Mouse (Mus musculus) brain, adult 2 months (tissue): ENCODE data around the gene Yju2.

Source experiments
- DNase-seq: peaks from one replicate; pipeline ENCODE4 v3.0.0; 2011; ENCODE audit warnings: low read depth, low spot score

Gene Yju2

DNA sequence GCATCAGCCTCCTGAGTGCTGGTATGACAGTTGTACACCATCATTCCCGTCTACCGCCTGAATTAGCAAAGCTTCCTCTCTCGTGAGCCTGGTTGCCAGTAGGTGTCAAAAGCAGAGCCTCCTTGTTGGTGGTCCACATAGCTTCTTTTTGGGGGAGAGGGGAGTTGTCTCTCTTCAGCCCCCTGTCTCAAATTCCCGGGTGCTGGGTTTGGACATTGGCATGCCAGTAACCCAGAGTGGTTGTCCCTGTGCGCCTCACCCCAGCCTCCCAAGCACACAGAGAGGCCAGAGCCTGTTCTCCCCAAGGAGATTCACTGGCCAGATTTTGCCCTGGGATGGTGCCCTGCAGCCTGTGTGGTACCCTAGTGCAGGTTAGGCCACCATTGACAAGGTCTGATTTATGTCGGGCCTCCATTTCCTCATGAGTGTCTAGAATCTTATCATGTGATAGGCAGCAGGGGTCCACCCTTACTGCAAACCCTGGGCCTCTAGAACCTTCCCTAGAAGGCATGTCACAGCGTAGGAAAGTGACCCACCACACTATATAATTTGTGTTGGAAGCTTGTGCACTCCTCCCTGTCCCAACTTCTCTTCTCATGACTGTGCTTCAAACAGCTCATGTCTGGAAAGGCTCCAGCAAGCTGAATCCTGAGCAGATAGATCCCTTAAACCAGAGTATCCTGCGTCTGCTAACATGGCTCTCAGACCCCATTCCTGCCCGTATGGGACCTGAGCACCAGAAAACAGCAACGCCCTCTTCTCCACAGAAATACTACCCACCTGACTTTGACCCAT lies 1.2 kb downstream of the Yju2 start:
- no peak for DNase-seq

DNA sequence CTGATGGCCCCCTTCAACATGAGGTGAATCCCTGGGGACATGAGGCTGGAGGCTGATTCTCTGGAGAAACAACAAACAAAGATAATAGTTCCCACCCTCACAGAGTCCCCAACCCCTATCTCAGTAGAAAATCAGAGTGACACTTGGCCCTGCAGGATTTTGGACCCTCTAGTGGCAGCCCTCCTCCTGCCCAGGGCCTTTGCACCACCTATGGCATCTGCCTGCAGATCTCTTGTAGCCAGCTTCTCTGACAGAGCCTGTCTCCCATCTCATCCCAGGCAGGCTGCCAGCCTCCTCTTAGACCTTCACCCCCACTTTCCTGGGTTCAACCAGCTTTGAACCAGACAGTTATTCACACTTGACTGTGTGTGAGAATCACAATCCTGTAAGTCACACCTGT lies 1.9 kb downstream of the Yju2 start:
- no peak for DNase-seq

DNA sequence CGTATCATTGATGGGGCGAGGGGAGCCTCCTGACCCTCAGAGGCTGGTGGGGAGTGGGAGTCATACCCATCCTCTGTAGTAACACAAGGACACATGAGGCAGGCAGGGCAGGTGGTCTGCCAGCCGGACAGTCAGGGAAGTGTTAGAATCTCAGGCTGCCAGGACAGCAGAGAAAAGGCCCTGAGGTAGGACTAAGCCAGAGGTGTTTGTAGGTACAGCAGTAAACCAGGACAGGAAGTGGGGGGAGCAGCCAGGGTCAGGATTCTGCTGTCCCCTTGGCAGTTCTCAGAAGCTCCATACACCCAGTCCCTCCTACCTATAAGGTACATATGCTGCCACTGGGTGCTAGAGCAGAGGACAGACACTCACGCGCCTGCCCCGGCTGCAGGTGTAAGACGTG lies 2.7 kb downstream of the Yju2 start:
- no peak for DNase-seq

- DNase-seq, result no peak
Observed at GRCm38 (mm10) chr17:55963171-55963570, 4.3 kb downstream of the Yju2 start.

- no peak for DNase-seq
Observed at GRCm38 (mm10) chr17:55964496-55964895, 5.6 kb downstream of the Yju2 start.

- no peak for DNase-seq
Observed at GRCm38 (mm10) chr17:55964996-55965395, 6.1 kb downstream of the Yju2 start.

DNA sequence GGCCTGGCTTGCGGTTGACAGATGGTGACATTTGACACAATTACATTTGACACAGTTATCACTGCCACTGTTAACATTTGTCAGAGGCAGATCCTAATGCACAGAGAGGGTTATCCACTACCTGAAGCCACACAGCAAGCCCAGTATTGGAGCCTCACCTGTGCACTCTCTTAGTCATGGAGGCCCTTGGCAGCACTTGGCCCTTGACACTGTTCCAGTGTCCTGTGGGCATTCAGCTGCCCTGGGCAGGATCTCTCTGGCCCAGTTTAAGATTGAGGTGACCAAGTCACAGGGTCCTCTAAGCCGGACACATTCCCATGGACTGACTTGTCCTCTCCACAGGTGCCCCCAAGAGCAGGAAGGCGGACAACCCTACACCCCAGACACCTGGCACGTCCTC lies 8.3 kb downstream of the Yju2 start:
- peak; percentile 42 for DNase-seq

GRCm38 (mm10) chr17:55968210-55968609 lies 9.3 kb downstream of the Yju2 start:
- DNase-seq, result no peak

GRCm38 (mm10) chr17:55969560-55969959 lies 10.7 kb downstream of the Yju2 start:
- peak; percentile 64 for DNase-seq

- DNase-seq, result peak; percentile 61
Observed at GRCm38 (mm10) chr17:55969966-55970891, 11.3 kb downstream of the Yju2 start, which contains the start of gene Shd. Gene Shd (plus strand): TSS chr17:55970467.

GRCm38 (mm10) chr17:55971453-55971852 lies 12.6 kb downstream of the Yju2 start:
- no peak for DNase-seq

- DNase-seq, result peak; percentile 91
Observed at GRCm38 (mm10) chr17:55976255-55976862, 17.5 kb downstream of the Yju2 start.

DNA sequence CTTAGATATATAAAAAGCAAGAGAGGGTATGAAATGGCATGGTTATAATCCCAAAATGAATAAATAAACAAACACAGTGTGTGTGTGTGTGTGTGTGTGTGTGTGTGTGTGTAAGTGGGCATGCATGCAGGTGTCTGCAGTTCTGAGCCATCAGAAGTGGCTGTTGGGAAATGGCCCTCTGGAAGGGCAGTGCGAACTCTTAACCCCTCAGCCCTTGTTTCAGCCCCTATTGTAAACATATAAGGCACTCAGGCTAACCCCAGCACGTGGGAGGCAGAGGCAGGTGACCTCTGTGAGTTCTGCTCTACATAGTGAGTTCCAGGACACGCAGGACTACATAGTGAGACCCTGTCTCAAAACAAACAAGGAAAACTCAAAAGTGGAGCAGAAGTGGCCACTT lies 18.4 kb downstream of the Yju2 start:
- DNase-seq, result no peak

DNA sequence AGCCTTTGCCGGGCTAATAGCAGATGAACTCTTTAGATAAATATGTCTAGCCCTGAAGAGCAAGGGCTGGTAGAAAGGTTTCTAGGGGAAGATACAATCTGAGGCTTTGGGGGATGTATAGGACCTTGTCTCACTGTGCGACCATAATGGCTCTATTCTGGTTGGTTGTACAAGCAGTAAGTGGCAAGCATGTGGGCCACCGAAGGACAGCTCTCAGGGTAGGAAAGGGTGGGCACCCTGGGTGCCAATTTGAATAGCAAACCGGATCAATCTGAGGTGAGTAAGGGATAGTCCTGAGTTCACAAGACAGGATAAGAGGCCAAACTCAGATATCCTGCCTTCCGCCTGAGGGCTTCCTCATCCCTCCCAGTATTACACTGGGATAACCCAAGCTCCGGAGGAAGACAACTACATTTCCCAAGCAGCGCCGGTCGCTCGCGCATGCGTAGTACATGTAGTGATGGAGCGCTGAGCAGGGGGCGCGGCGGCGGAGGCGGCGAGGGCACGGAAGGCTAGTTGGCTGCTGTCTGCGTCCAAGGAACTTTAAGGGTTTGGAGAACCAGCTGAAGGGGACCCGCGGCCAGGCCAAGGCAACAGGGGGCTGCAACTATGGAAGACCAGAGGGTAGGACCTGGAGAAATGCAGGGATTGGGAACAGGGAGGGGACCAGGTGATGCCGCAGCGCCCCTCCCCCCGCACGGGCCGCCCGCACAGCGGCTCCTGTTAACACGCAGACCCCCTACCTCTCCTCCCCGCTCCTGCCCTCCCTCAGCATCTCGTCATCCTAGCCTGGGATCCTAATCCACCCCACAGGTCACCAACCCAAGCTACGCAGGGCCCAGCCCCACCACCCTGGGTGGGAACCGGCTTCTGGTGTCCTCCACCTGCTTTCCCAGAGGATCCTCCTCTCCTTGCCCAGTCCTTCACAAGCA lies 27.4 kb downstream of the Yju2 start, which contains the start of gene Fsd1:
Fsd1 (plus strand) TSS at position 480 of the 932 bp plus-strand sequence.
- DNase-seq, result peak; percentile 90

- DNase-seq, result no peak
Observed at GRCm38 (mm10) chr17:55990278-55990898, 31.5 kb downstream of the Yju2 start.

DNA sequence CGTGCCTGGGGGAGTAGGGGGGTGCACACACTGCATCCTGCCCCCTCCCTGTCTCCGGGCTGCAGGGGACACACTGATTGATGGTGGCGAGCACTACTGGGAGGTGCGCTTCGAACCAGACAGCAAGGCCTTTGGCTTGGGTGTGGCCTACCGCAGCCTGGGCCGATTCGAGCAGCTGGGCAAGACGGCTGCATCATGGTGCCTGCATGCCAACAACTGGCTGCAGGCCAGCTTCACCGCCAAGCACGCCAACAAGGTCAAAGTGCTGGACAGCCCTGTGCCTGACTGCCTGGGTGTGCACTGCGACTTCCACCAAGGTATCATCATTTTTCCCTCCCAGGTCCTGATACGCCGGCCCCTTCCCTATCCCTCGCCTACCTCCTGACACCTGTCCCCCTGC lies 37.1 kb downstream of the Yju2 start:
- no peak for DNase-seq

GRCm38 (mm10) chr17:55999794-56000499 lies 41.0 kb downstream of the Yju2 start:
- DNase-seq, result no peak

- DNase-seq, result peak; percentile 63
Observed at GRCm38 (mm10) chr17:56003000-56003399, 44.1 kb downstream of the Yju2 start.

DNA sequence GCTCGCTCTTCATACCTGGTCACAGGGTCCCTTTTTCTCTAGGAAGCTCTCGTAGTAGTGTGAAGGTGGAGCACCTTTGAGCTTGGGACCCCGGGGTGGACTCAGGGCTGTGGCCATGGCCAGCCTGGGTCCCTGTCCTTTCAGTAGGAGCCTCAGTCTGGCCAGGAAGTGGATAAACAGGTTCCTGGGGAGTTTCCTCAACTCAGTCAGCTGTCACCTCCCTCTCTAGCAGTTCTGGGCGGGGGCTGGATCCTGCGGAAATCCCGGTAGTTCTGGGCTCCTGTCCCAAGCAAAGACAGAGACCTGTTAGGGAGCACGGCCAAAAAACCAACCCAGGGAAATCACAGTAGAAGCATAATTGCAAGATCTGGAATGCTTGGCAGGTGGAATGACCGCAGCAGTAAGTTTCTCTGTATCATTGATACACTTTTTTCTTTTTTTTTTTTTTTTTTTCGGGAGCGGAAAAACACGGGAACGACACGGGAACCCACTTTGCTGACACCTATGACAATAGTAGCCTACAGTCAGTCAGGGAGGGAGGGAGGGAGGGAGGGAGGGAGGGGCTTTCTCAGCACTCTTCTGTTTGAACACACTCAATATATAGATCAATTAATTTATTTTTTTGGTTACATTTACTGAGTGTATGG lies 46.6 kb downstream of the Yju2 start, which contains the start of the genes Stap2 and Mpnd:
Stap2 (minus strand) TSS at position 170 of the 647 bp plus-strand sequence.
Mpnd (plus strand) TSS at position 297 of the 647 bp plus-strand sequence.
- DNase-seq, result peak; percentile 96
